Mouse (Mus musculus): ENCODE measurements around the gene Dclk1. TPM values are rescaled to one million over a fixed set of nuclear protein-coding genes. Genes with fewer than 3 reads are reported as not detected.
A peak's percentile ranks its signal among the peaks of the same experiment; 100 is the strongest.

Dclk1 gene
- polyA plus RNA-seq, 1 experiment, result 1.1 TPM

DNA sequence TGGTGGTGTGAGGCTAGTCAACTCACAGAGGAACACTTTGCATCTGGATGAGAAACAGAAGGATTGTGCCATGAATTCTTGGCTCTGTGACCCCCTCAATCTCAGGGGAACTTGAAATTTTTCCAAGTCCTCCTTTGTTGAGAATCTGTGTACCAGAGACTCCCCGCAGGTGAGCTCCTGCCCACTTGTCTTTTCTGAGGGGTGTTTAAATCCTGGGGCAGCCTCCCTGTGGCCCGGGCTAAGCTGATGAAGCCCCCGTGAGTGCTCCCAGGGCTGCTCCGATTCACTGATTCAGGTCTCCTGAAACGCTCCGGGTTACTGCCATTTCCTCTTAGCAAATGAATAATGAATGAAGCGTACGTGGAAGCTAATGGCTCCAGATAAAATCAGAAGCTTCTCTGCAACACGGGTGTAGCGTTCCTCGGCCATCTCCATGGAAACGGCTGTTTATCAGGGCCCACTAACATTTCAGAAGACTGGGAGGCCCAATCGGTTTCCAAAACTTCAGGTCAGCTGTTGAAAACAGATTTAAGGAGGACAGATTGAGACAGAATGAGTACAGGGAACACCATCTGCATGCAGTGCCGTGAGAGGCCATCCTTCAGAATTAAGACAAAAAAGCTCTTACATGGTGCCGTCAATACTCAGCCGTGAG lies 105.3 kb downstream of the Dclk1 start:
- no peaks in the 10 kb centered on the region for H3K4me1 ChIP-seq (ENCODE audit: control insufficient read depth, insufficient read depth, low read length)
- TF ChIP-seq CTCF (conservative IDR thresholded peaks at IDR 0.05; ENCODE audit: insufficient read depth, insufficient read length, low read depth, low read length) (no peak), POLR2A (IDR thresholded peaks at IDR 0.05; ENCODE audit: low read depth, low read length) (no peak)
- WGBS, result 28% methylated on average over 16 of the region's 16 CpGs
- no peak overlapping the region for H3K4me3 ChIP-seq (ENCODE audit: insufficient read depth, low read depth, low read length)
- no peaks in the 10 kb centered on the region for H3K36me3 ChIP-seq (ENCODE audit: control insufficient read depth, insufficient read depth, low read length)
- no peak for DNase-seq
- no peaks in the 10 kb centered on the region for H3K27me3 ChIP-seq (replicated peaks; ENCODE audit: control insufficient read depth, insufficient read depth, low read length)
- no peak overlapping the region for H3K27ac ChIP-seq (ENCODE audit: insufficient read depth, low read depth, low read length)

DNA sequence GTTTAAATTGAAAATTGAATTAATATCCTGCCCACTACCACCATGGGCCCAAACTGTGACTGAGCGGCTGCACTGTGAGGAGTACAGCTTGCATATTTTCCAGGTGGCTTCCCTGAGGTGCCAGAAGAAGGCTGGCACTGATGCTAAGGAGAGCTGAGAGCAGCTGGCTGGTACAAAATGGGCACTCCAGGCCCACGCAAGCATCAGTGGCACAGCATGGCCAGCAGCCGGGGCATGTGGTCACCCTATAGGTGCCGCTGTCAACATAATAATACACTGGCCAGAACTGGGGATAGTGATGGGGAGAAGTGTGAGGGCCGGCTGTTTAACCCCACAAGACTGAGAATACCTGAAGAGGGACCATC lies 105.8 kb downstream of the Dclk1 start:
- Histone ChIP-seq H3K27me3 (replicated peaks; ENCODE audit: control insufficient read depth, insufficient read depth, low read length) (no peaks in the 10 kb centered on the region), H3K36me3 (ENCODE audit: control insufficient read depth, insufficient read depth, low read length) (no peaks in the 10 kb centered on the region), H3K27ac (ENCODE audit: insufficient read depth, low read depth, low read length) (no peak overlapping the region), H3K4me1 (ENCODE audit: control insufficient read depth, insufficient read depth, low read length) (no peaks in the 10 kb centered on the region), H3K4me3 (ENCODE audit: insufficient read depth, low read depth, low read length) (no peak overlapping the region)
- WGBS, result 87% methylated on average over 5 of the region's 5 CpGs
- TF ChIP-seq CTCF (conservative IDR thresholded peaks at IDR 0.05; ENCODE audit: insufficient read depth, insufficient read length, low read depth, low read length) (no peak), POLR2A (IDR thresholded peaks at IDR 0.05; ENCODE audit: low read depth, low read length) (no peak)
- no peak for DNase-seq

- H3K4me1 ChIP-seq (ENCODE audit: control insufficient read depth, insufficient read depth, low read length), result no peaks in the 10 kb centered on the region
- H3K4me3 ChIP-seq (ENCODE audit: insufficient read depth, low read depth, low read length), result no peak overlapping the region
- no peak for DNase-seq
- 82% methylated on average over 2 of the region's 2 CpGs for WGBS
- H3K27ac ChIP-seq (ENCODE audit: insufficient read depth, low read depth, low read length), result no peak overlapping the region
- no peaks in the 10 kb centered on the region for H3K27me3 ChIP-seq (replicated peaks; ENCODE audit: control insufficient read depth, insufficient read depth, low read length)
- TF ChIP-seq POLR2A (IDR thresholded peaks at IDR 0.05; ENCODE audit: low read depth, low read length) (no peak), CTCF (conservative IDR thresholded peaks at IDR 0.05; ENCODE audit: insufficient read depth, insufficient read length, low read depth, low read length) (no peak)
- no peaks in the 10 kb centered on the region for H3K36me3 ChIP-seq (ENCODE audit: control insufficient read depth, insufficient read depth, low read length)
Observed at GRCm38 (mm10) chr3:55350194-55350593, 108.0 kb downstream of the Dclk1 start.

DNA sequence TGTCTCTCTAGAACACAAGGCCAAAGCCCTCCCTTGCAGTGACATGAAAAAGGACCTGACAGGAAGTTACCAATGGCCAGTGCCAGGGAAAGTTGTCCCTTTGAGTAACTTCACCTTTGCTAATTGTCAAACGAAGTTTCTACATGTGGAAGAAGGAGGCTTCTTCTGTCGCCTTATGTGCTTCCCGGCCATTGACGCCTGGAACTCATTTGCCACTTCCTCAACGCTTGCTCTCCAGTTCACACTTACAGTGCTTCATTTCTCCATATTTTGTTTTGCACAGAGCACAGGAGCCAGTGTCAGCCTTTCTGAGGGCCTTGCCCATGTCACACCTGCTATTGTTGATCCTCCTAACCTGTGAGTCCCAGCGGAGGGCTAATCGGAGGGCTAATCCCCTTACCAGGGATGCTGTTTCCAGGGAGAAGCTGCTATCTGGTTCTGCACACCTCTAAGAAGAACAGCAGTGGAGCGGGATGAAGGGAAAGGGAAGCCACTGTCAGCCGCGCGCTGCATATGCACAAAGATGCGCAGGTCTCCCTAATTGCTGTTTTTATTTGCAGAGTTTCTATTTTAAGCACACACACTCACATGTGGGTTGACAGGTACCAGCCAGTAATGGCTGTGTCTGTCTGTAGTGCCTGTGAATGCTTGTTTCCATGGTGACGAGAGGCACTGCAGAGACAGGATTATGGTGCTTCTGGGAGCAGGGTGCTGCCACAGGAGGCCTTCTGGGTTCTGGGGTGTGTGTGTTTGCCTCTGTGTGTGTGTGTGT lies 109.3 kb downstream of the Dclk1 start:
- H3K27ac ChIP-seq (ENCODE audit: insufficient read depth, low read depth, low read length), result no peak overlapping the region
- WGBS, result 87% methylated on average over 13 of the region's 13 CpGs
- no peak overlapping the region for H3K4me3 ChIP-seq (ENCODE audit: insufficient read depth, low read depth, low read length)
- H3K4me1 ChIP-seq (ENCODE audit: control insufficient read depth, insufficient read depth, low read length), result no peaks in the 10 kb centered on the region
- TF ChIP-seq CTCF (conservative IDR thresholded peaks at IDR 0.05; ENCODE audit: insufficient read depth, insufficient read length, low read depth, low read length) (no peak), POLR2A (IDR thresholded peaks at IDR 0.05; ENCODE audit: low read depth, low read length) (no peak)
- DNase-seq, result no peak
- no peaks in the 10 kb centered on the region for H3K36me3 ChIP-seq (ENCODE audit: control insufficient read depth, insufficient read depth, low read length)
- H3K27me3 ChIP-seq (replicated peaks; ENCODE audit: control insufficient read depth, insufficient read depth, low read length), result no peaks in the 10 kb centered on the region

GRCm38 (mm10) chr3:55352529-55352928 lies 110.4 kb downstream of the Dclk1 start:
- Histone ChIP-seq H3K4me3 (ENCODE audit: insufficient read depth, low read depth, low read length) (no peak overlapping the region), H3K4me1 (ENCODE audit: control insufficient read depth, insufficient read depth, low read length) (no peaks in the 10 kb centered on the region), H3K36me3 (ENCODE audit: control insufficient read depth, insufficient read depth, low read length) (no peaks in the 10 kb centered on the region), H3K27ac (ENCODE audit: insufficient read depth, low read depth, low read length) (no peak overlapping the region), H3K27me3 (replicated peaks; ENCODE audit: control insufficient read depth, insufficient read depth, low read length) (no peaks in the 10 kb centered on the region)
- TF ChIP-seq POLR2A (IDR thresholded peaks at IDR 0.05; ENCODE audit: low read depth, low read length) (no peak), CTCF (conservative IDR thresholded peaks at IDR 0.05; ENCODE audit: insufficient read depth, insufficient read length, low read depth, low read length) (no peak)
- 91% methylated on average over 14 of the region's 14 CpGs for WGBS
- no peak for DNase-seq

DNA sequence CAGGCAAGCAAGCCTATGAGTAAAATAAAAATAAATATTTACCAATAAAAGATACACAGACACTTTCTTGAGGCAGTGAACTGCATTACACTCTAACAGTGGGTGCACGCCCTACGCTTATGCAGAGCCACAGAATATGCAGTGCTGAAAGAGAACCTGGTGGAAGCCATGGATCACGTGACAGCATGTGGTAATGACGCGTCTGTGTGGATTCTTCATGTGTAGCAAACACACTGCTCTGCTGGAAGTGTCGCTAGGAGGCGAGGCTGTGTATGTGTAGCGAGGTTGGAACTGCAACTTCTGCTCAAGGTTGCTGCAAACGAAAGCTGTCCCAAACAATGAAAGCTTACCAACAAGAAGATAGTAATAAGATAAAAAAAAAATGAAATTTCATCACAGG lies 111.0 kb downstream of the Dclk1 start:
- 91% methylated on average over 9 of the region's 9 CpGs for WGBS
- no peak for DNase-seq
- H3K27ac ChIP-seq (ENCODE audit: insufficient read depth, low read depth, low read length), result no peak overlapping the region

DNA sequence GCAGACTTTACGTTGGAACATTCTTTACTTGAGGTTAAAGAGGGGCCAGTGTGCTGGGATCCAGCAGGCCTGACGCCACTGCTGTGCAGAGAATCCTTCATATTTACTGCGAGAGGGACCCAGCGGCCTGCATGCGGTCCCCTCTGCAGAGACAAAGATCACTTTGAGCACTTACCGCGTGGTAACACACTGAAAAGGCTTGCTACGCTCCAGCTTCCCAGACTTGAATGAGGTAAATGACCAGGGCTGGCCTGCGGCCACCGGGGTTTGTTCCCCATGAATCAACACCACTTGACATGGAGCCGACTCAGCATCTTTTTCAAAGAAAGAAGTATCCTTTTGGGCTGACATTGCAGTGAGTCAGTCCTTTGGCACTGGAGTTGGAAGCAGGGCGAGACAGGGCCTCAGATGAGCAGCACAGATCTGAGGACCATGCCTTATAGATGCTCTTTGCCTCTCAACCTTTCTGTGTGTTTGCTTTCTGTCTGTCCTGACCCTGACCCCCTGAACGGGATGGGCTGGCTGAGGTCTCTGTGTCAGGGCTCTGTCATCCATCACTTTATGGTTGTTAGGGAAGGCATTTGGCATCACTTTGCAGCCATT lies 111.8 kb downstream of the Dclk1 start:
- no peaks in the 10 kb centered on the region for H3K27me3 ChIP-seq (replicated peaks; ENCODE audit: control insufficient read depth, insufficient read depth, low read length)
- no peaks in the 10 kb centered on the region for H3K36me3 ChIP-seq (ENCODE audit: control insufficient read depth, insufficient read depth, low read length)
- TF ChIP-seq POLR2A (IDR thresholded peaks at IDR 0.05; ENCODE audit: low read depth, low read length), result no peak
- no peak for TF ChIP-seq CTCF (conservative IDR thresholded peaks at IDR 0.05; ENCODE audit: insufficient read depth, insufficient read length, low read depth, low read length)
- no peak overlapping the region for H3K4me3 ChIP-seq (ENCODE audit: insufficient read depth, low read depth, low read length)
- H3K4me1 ChIP-seq (ENCODE audit: control insufficient read depth, insufficient read depth, low read length), result no peaks in the 10 kb centered on the region
- 43% methylated on average over 13 of the region's 13 CpGs for WGBS
- peak; percentile 62 for DNase-seq
- H3K27ac ChIP-seq (ENCODE audit: insufficient read depth, low read depth, low read length), result no peak overlapping the region

More for the DNA sequence above, 111.0 kb downstream of the Dclk1 start:
- Histone ChIP-seq H3K4me3 (ENCODE audit: insufficient read depth, low read depth, low read length) (no peak overlapping the region), H3K27me3 (replicated peaks; ENCODE audit: control insufficient read depth, insufficient read depth, low read length) (no peaks in the 10 kb centered on the region), H3K36me3 (ENCODE audit: control insufficient read depth, insufficient read depth, low read length) (no peaks in the 10 kb centered on the region), H3K4me1 (ENCODE audit: control insufficient read depth, insufficient read depth, low read length) (no peaks in the 10 kb centered on the region)
- TF ChIP-seq POLR2A (IDR thresholded peaks at IDR 0.05; ENCODE audit: low read depth, low read length) (no peak), CTCF (conservative IDR thresholded peaks at IDR 0.05; ENCODE audit: insufficient read depth, insufficient read length, low read depth, low read length) (no peak)

Data from kidney, adult 2 months (tissue).